Mouse (Mus musculus): ENCODE results near the gene Apob. TPM values are rescaled to one million over a fixed set of nuclear protein-coding genes. Genes with fewer than 3 reads are reported as not detected.

Gene Apob
- polyA plus RNA-seq, 1 experiment from 2014 or later: 0.03 TPM

DNA sequence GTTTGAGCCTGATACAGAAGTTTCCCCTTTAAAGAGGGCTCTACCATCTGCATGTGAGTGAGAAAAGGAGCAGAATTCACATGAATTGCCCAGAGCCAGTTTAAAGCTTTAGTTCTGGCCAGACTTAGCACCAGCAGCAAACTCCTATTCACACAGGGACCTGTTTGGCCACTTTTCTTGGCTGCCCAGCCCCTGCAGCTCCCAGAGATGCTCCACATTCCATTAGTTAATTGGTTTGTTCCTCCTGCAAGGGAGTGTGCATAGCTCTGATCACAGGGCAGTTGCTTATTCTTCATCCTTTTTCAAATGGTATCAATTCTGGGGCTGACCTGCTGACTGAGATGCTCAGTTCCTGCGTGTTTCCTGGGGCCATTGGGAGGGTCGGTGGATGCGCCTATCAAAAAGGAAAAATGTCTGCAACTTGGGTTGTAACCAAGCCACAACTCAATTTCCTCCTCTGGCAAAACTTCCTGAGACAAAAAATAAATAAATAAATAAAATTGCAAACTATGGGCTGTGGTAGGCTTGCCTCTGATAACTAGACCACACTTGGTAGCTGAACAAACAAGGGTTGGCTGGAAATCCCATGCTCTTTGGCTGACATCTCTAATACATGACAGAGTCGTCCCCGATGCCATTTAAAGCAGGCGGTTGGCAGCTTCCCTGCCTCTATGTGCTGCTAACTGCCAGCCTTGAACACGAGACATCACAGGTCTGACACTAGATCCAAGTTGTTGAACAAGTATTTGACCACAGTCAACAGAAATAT, 65.4 kb downstream of the Apob start:
- ATAC-seq (ENCODE audit: low FRiP score, low read depth): no peak
- 81% methylated on average over 7 of the region's 7 CpGs for WGBS

DNA sequence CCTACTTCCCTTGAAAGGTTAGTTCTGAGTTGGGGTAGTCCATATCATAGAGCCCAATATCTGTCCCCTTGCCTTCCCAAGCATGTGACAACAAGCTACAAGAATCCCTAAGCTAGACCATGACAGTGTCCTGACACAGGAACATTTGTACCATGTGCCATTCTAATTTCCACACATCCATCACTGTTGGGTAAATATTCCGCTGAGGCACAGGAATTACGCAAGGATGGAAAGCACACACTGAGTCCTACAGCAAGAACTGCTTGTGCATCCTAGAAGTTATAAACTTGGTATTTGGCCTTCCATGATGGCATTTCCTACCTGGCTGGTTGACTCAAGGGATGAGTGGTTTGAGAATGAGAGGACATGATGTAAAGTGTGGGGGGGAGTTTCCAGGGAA, 69.6 kb downstream of the Apob start:
- Histone ChIP-seq H3K4me1 (no peaks in the 10 kb centered on the region), H3K27me3 (no peaks in the 10 kb centered on the region; the same call in 1 of the 2 replicates), H3K9ac (replicated peaks) (no peak overlapping the region), H3K4me3 (no peak overlapping the region), H3K4me2 (replicated peaks) (no peak overlapping the region), H3K27ac (replicated peaks) (no peak overlapping the region), H3K9me3 (no peaks in the 10 kb centered on the region), H3K36me3 (no peaks in the 10 kb centered on the region)
- WGBS: 93% methylated on average over 2 of the region's 2 CpGs
- no peak for ATAC-seq (ENCODE audit: low FRiP score, low read depth)

More for the DNA sequence above, 65.4 kb downstream of the Apob start:
- H3K4me2 ChIP-seq (replicated peaks): no peak overlapping the region
- H3K9ac ChIP-seq (replicated peaks): no peak overlapping the region
- no peaks in the 10 kb centered on the region for H3K9me3 ChIP-seq
- no peaks in the 10 kb centered on the region for H3K36me3 ChIP-seq
- H3K4me1 ChIP-seq: no peaks in the 10 kb centered on the region
- no peak overlapping the region for H3K4me3 ChIP-seq
- H3K27ac ChIP-seq (replicated peaks): no peak overlapping the region
- H3K27me3 ChIP-seq: peaks cover 8% of the 10 kb centered on the region

DNA sequence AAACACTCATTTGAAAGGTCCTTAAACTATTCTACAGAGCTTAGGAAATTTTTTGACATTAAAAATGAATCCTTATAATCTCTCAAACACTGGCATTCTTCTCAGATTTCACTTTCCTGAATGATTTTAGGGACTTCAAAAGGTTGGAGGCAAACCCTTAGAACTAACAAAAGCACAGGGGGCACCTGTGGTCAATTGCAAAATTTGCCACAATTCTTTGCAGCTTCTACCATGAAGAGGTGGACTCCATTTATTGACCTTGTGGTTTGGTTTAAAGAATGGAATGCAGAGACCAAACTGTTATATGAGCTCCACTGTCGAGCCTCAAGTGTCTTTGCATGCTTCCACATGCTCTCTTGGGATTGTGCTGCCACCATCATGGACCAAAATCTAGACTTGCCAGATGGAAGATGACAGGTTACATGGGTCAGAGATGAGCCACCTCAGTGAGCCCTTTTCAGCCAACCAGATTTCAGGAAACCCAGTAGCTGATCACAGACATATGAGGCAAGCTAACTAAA, 70.4 kb downstream of the Apob start:
- 79% methylated on average over 1 of the region's 1 CpGs for WGBS
- Histone ChIP-seq H3K36me3 (no peaks in the 10 kb centered on the region), H3K27me3 (no peaks in the 10 kb centered on the region; the same call in 1 of the 2 replicates), H3K4me2 (replicated peaks) (no peak overlapping the region), H3K9me3 (no peaks in the 10 kb centered on the region), H3K9ac (replicated peaks) (no peak overlapping the region), H3K27ac (replicated peaks) (no peak overlapping the region), H3K4me3 (no peak overlapping the region), H3K4me1 (no peaks in the 10 kb centered on the region)
- no peak for ATAC-seq (ENCODE audit: low FRiP score, low read depth)

DNA sequence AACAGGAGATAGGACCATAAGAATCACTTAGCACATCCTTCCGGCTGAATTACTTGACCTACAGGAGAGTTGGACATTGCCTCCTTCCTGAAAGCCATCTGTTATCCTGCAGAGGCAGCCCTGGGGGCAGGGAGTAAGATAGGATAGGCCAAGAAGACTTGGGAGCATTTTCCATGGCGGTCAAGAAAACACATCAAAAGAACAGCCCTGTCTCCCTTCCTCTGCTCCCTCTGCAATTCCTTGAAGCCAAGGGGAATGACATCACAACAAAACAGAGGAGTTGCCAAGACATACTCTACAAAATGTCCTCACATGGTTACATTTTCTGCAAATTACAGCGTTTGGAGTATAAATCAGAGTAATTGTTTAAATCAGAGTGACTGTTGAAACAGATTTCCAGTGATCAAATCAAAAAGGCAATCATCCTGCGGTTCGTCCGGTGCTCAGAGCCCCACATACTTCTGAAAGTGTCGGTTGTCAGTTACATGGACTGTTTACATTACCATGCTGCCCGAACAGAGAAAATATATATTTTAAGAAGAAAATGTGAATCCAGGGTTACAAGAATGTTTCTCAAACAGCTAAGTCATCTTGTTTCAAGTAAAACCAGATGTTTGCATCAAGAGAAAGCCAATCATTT, 78.7 kb downstream of the Apob start:
- Histone ChIP-seq H3K4me3 (no peak overlapping the region), H3K4me2 (replicated peaks) (no peak overlapping the region), H3K27me3 (no peaks in the 10 kb centered on the region), H3K9me3 (no peaks in the 10 kb centered on the region), H3K9ac (replicated peaks) (no peak overlapping the region), H3K4me1 (no peaks in the 10 kb centered on the region), H3K36me3 (no peaks in the 10 kb centered on the region), H3K27ac (replicated peaks) (no peak overlapping the region)
- ATAC-seq (ENCODE audit: low FRiP score, low read depth): no peak
- WGBS: 70% methylated on average over 8 of the region's 8 CpGs

DNA sequence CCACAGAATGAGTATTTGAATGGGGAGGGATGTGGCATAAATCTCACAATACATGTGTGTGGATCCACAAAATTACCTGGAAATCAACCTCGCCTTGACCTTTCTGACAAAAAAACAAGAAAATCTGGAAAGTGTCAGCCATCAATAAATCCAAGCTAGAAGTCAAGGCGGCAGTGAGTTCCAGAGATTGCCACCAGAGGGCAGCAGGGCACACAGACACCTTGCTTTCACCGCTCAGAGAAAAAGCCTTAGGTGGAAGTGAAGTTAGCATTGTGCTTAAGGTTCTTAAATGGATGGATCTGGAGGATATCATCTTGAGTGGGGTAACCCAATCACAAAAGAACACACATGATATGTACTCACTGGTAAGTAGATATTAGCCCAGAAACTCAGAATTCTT, 82.1 kb downstream of the Apob start:
- Histone ChIP-seq H3K4me1 (no peaks in the 10 kb centered on the region), H3K4me3 (no peak overlapping the region), H3K4me2 (replicated peaks) (no peak overlapping the region), H3K36me3 (no peaks in the 10 kb centered on the region), H3K27ac (replicated peaks) (no peak overlapping the region), H3K27me3 (no peaks in the 10 kb centered on the region), H3K9me3 (no peaks in the 10 kb centered on the region), H3K9ac (replicated peaks) (no peak overlapping the region)
- 19% methylated on average over 3 of the region's 3 CpGs for WGBS
- no peak for ATAC-seq (ENCODE audit: low FRiP score, low read depth)

DNA sequence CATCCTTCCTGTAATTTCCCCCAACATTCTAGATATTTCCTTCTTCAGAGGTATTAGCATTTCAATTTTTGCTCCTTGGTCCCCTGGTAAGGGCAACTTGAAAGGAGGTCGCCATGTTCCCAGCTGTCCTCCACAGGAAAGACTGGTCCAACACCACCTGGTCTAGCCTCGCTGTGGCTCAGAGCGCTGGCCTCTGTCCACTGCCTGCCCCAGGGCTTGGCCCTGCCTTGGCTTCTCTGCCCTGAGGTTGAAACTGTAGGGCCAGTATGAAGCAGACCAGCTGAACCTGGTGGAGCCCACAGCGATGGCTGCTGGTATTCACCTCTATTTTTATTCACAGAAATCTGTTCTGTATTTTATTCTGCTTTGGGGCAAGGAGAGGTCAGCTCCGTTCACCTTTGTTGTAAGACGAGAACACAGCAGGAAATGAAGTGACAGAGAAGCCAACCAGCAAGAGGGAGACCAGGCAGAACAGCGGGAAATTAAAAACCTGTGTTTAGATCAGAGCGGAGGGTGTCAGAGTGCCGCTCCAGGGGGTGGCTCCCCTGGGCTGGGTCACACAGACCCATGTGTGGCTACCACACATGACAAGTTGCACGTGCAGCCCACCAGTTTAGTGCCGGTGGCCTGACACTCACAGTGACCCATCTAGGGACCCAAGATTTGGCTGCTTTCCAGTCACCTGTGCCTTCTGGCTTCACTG, 86.1 kb downstream of the Apob start:
- H3K4me3 ChIP-seq: no peak overlapping the region
- H3K4me1 ChIP-seq: no peaks in the 10 kb centered on the region
- WGBS: 70% methylated on average over 11 of the region's 11 CpGs
- H3K9me3 ChIP-seq: no peaks in the 10 kb centered on the region
- no peak overlapping the region for H3K27ac ChIP-seq (replicated peaks)
- no peak overlapping the region for H3K9ac ChIP-seq (replicated peaks)
- no peaks in the 10 kb centered on the region for H3K27me3 ChIP-seq
- no peak for ATAC-seq (ENCODE audit: low FRiP score, low read depth)
- H3K4me2 ChIP-seq (replicated peaks): no peak overlapping the region
- H3K36me3 ChIP-seq: no peaks in the 10 kb centered on the region

Other genes with a start within 250 kb of the Apob start
- 71.3 and 78.6 TPM in 2 replicates for gene Ldah, start 230.5 kb downstream of the Apob start, polyA plus RNA-seq (2016; fragmentation: Nextera tagmentation; extraction: Ambion mirVana)